Mouse (Mus musculus): ENCODE results near the gene Rgs5. TPM values are rescaled to one million over a fixed set of nuclear protein-coding genes. Genes with fewer than 3 reads are reported as not detected.

The Rgs5 gene
- 9.2 and 10.3 TPM in 2 replicates for polyA plus RNA-seq (2012; rRNA removed)
- 5.7 and 6.5 TPM in 2 replicates for polyA plus RNA-seq (2014; fragmentation: Nextera tagmentation; extraction: Ambion mirVana)

DNA sequence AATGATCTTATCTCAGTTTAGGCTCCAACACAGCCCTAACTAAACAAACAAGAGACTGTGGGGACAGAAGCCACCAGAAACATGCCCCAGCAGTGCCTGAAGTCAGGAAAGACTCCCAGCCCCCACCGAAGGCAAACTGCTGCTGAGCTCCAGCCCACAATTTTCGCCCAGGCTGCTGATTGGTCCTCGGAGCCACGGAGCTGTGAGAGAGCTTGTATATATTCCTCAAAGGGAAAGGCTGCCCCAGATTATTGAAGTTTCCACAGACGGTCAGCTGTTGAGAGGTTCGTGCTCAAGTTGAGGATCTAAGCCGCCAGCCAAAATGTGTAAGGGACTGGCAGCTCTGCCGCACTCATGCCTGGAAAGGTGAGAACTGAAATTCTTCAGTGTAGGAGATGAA, at the start of gene Rgs5:
Rgs5 (plus strand) TSS at position 246 of the 400 bp plus-strand sequence.
- no peak within 1 kb of the TSS; the same call in 1 of the 2 replicates for H3K4me3 ChIP-seq (replicated peaks; ENCODE audit: low read length)
- 0 out of 2 replicates have a peak, but pooled peaks have one; percentile 53 for ATAC-seq (ENCODE audit: low FRiP score, low read depth)
- TF ChIP-seq POLR2A (IDR thresholded peaks at IDR 0.05; ENCODE audit: borderline replicate concordance, extremely low read depth, insufficient read depth, insufficient read length): no peak

DNA sequence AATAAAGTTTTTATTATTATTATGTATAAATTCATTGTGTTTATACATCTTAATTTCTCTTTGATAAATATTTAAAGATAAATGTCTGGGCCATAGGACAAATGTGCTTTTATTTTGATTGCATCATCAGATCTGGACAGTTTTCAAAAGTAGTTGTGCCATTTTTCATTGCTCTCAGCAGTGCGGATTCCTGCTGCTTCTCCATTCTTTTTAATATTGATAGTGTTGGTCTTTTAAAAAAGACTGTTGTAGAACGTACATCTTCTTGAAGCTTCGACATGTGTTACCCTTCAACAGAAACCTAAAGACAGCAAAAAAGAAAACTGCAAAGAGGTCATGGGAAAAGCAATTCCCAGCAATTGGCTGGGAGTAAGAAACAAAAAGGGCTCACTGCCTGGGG, 49.1 kb upstream of the Rgs5 start:
- whole genome bisulfite sequencing: 86% methylated on average over 3 of the region's 3 CpGs
- H3K9me3 ChIP-seq (ENCODE audit: control insufficient read depth, low read length): no peaks in the 10 kb centered on the region
- H3K36me3 ChIP-seq (ENCODE audit: control insufficient read depth, insufficient read depth, low read length): no peaks in the 10 kb centered on the region
- H3K4me3 ChIP-seq (replicated peaks; ENCODE audit: low read length): no peak overlapping the region
- DNase-seq (ENCODE audit: low spot score) (no peak), ATAC-seq (ENCODE audit: low FRiP score, low read depth) (no peak)
- TF ChIP-seq POLR2A (IDR thresholded peaks at IDR 0.05; ENCODE audit: borderline replicate concordance, extremely low read depth, insufficient read depth, insufficient read length): no peak
- H3K27ac ChIP-seq (replicated peaks; ENCODE audit: low read depth, low read length): no peak overlapping the region
- no peak overlapping the region for H3K4me2 ChIP-seq (replicated peaks; ENCODE audit: low read depth, low read length, severe bottlenecking)
- H3K9ac ChIP-seq (ENCODE audit: low read depth, low read length, severe bottlenecking): no peak overlapping the region
- H3K27me3 ChIP-seq (ENCODE audit: control insufficient read depth, insufficient read depth, low read length): no peaks in the 10 kb centered on the region
- H3K4me1 ChIP-seq (ENCODE audit: control insufficient read depth, insufficient read depth, low read length): no peaks in the 10 kb centered on the region

More for the DNA sequence above, at the start of gene Rgs5:
- no peaks in the 10 kb centered on the region for H3K27me3 ChIP-seq (ENCODE audit: control insufficient read depth, insufficient read depth, low read length)
- peak within 1 kb of the TSS; percentile 31; the same call in 1 of the 2 replicates for H3K9ac ChIP-seq (ENCODE audit: low read depth, low read length, severe bottlenecking)
- H3K27ac ChIP-seq (replicated peaks; ENCODE audit: low read depth, low read length): no peak within 1 kb of the TSS
- H3K9me3 ChIP-seq (ENCODE audit: control insufficient read depth, low read length): no peaks in the 10 kb centered on the region
- peak within 1 kb of the TSS; percentile 36 for H3K4me2 ChIP-seq (replicated peaks; ENCODE audit: low read depth, low read length, severe bottlenecking)
- 1% methylated on average over 8 of the region's 8 CpGs for WGBS
- no peaks in the 10 kb centered on the region for H3K36me3 ChIP-seq (ENCODE audit: control insufficient read depth, insufficient read depth, low read length)
- H3K4me1 ChIP-seq (ENCODE audit: control insufficient read depth, insufficient read depth, low read length): no peaks in the 10 kb centered on the region
- peak; percentile 11 for DNase-seq (ENCODE audit: low spot score)

DNA sequence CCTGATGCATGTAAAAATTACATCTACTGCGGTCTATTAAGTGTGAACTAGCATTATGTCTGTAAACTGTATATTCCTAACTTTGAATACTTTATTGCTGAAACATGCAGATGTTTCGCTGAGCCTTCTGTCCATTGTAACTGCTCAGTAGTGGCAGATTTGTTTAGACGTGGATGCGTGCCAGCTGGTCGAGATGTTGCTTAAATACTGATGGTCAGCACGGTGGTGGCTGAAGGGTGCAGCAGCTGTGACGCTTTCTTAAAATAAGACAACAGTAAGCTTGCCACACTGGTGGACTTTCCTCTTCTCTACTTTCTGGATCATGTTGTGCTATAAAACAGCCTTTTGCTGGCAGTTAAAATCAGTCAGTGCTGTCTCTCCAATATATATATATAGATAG, 25.6 kb upstream of the Rgs5 start:
- 85% methylated on average over 7 of the region's 7 CpGs for WGBS
- no peaks in the 10 kb centered on the region for H3K4me1 ChIP-seq (ENCODE audit: control insufficient read depth, insufficient read depth, low read length)
- ATAC-seq (ENCODE audit: low FRiP score, low read depth): no peak
- no peaks in the 10 kb centered on the region for H3K9me3 ChIP-seq (ENCODE audit: control insufficient read depth, low read length)
- DNase-seq (ENCODE audit: low spot score): no peak
- no peak overlapping the region for H3K4me2 ChIP-seq (replicated peaks; ENCODE audit: low read depth, low read length, severe bottlenecking)
- H3K4me3 ChIP-seq (replicated peaks; ENCODE audit: low read length): no peak overlapping the region
- no peak overlapping the region for H3K27ac ChIP-seq (replicated peaks; ENCODE audit: low read depth, low read length)
- no peak for TF ChIP-seq POLR2A (IDR thresholded peaks at IDR 0.05; ENCODE audit: borderline replicate concordance, extremely low read depth, insufficient read depth, insufficient read length)
- no peaks in the 10 kb centered on the region for H3K36me3 ChIP-seq (ENCODE audit: control insufficient read depth, insufficient read depth, low read length)
- no peak overlapping the region for H3K9ac ChIP-seq (ENCODE audit: low read depth, low read length, severe bottlenecking)
- no peaks in the 10 kb centered on the region for H3K27me3 ChIP-seq (ENCODE audit: control insufficient read depth, insufficient read depth, low read length)

DNA sequence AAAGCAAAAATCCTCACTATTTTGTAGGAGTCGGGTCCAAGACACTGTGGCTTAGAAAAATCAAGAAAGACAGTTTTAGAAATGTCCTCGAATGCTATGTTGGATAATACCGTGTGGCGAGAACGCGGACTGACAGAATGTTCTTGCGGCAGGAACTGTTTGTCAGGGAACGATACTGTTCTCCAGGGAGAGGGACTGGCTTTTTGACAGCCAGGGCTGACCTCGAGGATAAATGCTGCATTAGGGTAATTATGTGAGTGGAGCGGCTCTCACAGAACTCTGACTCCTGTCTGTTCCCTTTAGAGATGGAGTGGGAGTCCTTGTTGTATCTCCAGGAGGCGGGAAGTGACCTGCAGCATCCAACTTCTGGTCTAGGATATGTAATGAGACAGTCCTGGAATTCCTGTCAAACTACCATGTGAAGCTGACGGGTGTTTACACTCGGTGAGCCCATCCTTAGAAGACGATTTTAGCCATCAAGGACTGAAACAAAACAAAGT, 18.0 kb upstream of the Rgs5 start:
- Histone ChIP-seq H3K9ac (ENCODE audit: low read depth, low read length, severe bottlenecking) (no peak overlapping the region), H3K27me3 (ENCODE audit: control insufficient read depth, insufficient read depth, low read length) (no peaks in the 10 kb centered on the region), H3K27ac (replicated peaks; ENCODE audit: low read depth, low read length) (no peak overlapping the region), H3K9me3 (ENCODE audit: control insufficient read depth, low read length) (no peaks in the 10 kb centered on the region), H3K36me3 (ENCODE audit: control insufficient read depth, insufficient read depth, low read length) (no peaks in the 10 kb centered on the region), H3K4me1 (ENCODE audit: control insufficient read depth, insufficient read depth, low read length) (no peaks in the 10 kb centered on the region), H3K4me3 (replicated peaks; ENCODE audit: low read length) (no peak overlapping the region), H3K4me2 (replicated peaks; ENCODE audit: low read depth, low read length, severe bottlenecking) (no peak overlapping the region)
- 73% methylated on average over 14 of the region's 14 CpGs for WGBS
- TF ChIP-seq POLR2A (IDR thresholded peaks at IDR 0.05; ENCODE audit: borderline replicate concordance, extremely low read depth, insufficient read depth, insufficient read length): no peak
- DNase-seq (ENCODE audit: low spot score) (no peak), ATAC-seq (ENCODE audit: low FRiP score, low read depth) (no peak)

DNA sequence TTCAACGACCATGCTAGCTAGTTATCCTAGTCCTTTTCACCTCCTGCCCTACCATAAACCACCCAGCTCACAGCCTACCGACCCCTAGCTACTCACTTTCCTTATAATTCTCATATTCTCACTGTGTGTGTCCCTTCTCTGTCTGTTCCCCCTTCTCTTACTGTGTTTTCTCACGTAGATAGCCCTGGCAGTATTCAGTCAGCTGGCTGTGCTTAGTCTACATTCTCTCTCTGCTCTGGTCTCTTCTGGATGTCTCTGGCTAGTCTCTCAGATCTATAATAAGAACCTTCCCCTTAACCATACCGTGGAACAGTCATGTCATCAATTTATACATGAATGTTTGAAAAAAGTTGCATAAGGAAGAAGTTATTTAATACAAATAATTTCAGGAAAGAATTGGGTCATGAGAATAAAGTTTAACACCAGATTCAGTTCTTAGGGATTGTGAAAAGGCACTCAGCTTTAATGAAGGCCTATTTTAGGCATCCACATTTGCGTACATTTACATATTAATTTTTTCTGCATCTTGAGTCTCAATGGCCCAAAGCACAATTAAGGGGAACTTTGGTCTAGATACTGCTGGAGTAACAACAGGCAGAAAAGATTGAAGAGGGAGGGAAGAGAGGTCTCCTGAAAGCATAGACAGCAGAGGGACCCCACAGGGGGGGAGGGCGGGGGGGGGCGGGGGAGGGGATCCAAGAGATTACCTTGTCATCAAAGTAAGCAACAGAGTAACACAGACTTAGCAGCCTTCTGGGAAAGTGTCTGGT, 10.2 kb upstream of the Rgs5 start:
- Histone ChIP-seq H3K4me1 (ENCODE audit: control insufficient read depth, insufficient read depth, low read length) (no peaks in the 10 kb centered on the region), H3K27me3 (ENCODE audit: control insufficient read depth, insufficient read depth, low read length) (no peaks in the 10 kb centered on the region), H3K9ac (ENCODE audit: low read depth, low read length, severe bottlenecking) (no peak overlapping the region), H3K4me2 (replicated peaks; ENCODE audit: low read depth, low read length, severe bottlenecking) (no peak overlapping the region), H3K27ac (replicated peaks; ENCODE audit: low read depth, low read length) (no peak overlapping the region), H3K4me3 (replicated peaks; ENCODE audit: low read length) (no peak overlapping the region), H3K9me3 (ENCODE audit: control insufficient read depth, low read length) (no peaks in the 10 kb centered on the region), H3K36me3 (ENCODE audit: control insufficient read depth, insufficient read depth, low read length) (no peaks in the 10 kb centered on the region)
- TF ChIP-seq POLR2A (IDR thresholded peaks at IDR 0.05; ENCODE audit: borderline replicate concordance, extremely low read depth, insufficient read depth, insufficient read length): no peak
- ATAC-seq (ENCODE audit: low FRiP score, low read depth) (no peak), DNase-seq (ENCODE audit: low spot score) (no peak)
- 71% methylated on average over 7 of the region's 7 CpGs for WGBS
